In genomic region chr7:97829091-97829490, GRCm38 (mm10) we compare ENCODE assay signal across 25 mouse cellular contexts. TPM values are rescaled to one million over a fixed set of nuclear protein-coding genes. Genes with fewer than 3 reads are reported as not detected.
DNase-seq lines count a peak whose midpoint lies in the region; ATAC-seq and TF ChIP-seq lines count a peak whose summit lies in the region.
"Had no signal": no experiment of that assay in that cellular context is flagged by ENCODE, and none has a peak within 500 bp of the region (broad histone marks: within the 10 kb centered on the region; RNA-seq: fewer than 3 reads in every experiment).

No protein-coding gene starts in this region.

- H3K27ac ChIP-seq in intestine, embryonic 16.5 days (ENCODE audit: low read length), result no peak overlapping the region; the same call in 1 of the 2 replicates
- H3K27ac ChIP-seq in intestine, embryonic 15.5 days, result no peak overlapping the region
- peak overlapping the region; percentile 35 for H3K27ac ChIP-seq in kidney, adult 2 months (ENCODE audit: insufficient read depth, low read depth, low read length)
- no peak overlapping the region for H3K27ac ChIP-seq in kidney, embryonic 16.5 days (ENCODE audit: low read length)
- H3K27ac ChIP-seq in kidney, embryonic 14.5 days (ENCODE audit: low read depth, low read length), result no peak overlapping the region
- H3K27ac ChIP-seq: embryonic facial prominence, embryonic 10.5 days; embryonic facial prominence, embryonic 12.5 days; forebrain, embryonic 13.5 days had no signal

- 0 out of 2 replicates have a peak, but pooled peaks have one; percentile 9 for ATAC-seq in intestine, embryonic 16.5 days
- no peak for ATAC-seq in intestine, embryonic 15.5 days
- no peak for ATAC-seq in kidney, embryonic 16.5 days (ENCODE audit: low FRiP score, low TSS enrichment)
- no peak for ATAC-seq in kidney, embryonic 14.5 days (ENCODE audit: low FRiP score, low TSS enrichment)
- ATAC-seq: activated CD4-positive, CD25-positive, alpha-beta regulatory T cell, adult 4 months; CD4-positive, CD25-positive, alpha-beta regulatory T cell, adult 4 months; forebrain, embryonic 13.5 days; Patski had no signal

- H3K4me3 ChIP-seq in intestine, embryonic 16.5 days (ENCODE audit: low read length), result no peak overlapping the region
- H3K4me3 ChIP-seq in intestine, embryonic 15.5 days (replicated peaks), result no peak overlapping the region
- no peak overlapping the region for H3K4me3 ChIP-seq in kidney, adult 2 months (ENCODE audit: insufficient read depth, low read depth, low read length)
- H3K4me3 ChIP-seq in kidney, embryonic 16.5 days (ENCODE audit: low read length), result no peak overlapping the region
- no peak overlapping the region for H3K4me3 ChIP-seq in kidney, embryonic 14.5 days (ENCODE audit: low read length)
- H3K4me3 ChIP-seq: embryonic facial prominence, embryonic 10.5 days; embryonic facial prominence, embryonic 12.5 days; forebrain, embryonic 13.5 days had no signal

- TF ChIP-seq POLR2A in kidney, adult 2 months (IDR thresholded peaks at IDR 0.05; ENCODE audit: low read depth, low read length), result no peak

- no peak for TF ChIP-seq CTCF in kidney, adult 2 months (conservative IDR thresholded peaks at IDR 0.05; ENCODE audit: insufficient read depth, insufficient read length, low read depth, low read length)

- peak; percentile 62 for DNase-seq in kidney, adult 2 months
- DNase-seq in kidney, adult 9 months, result peak; percentile 57
- DNase-seq in kidney, postnatal 10 days, result no peak
- peak; percentile 25 to 50 for DNase-seq in kidney, postnatal 36 days
- DNase-seq: adrenal gland, adult 8-10 months; adrenal gland, postnatal 14 days; adrenal gland, postnatal 36 days; B cell, adult 2 months; cerebellum, adult 11-12 months; cerebellum, adult 2 months; cerebellum, adult 9-10 months; cerebellum, postnatal 10 days; cerebellum, postnatal 25 days had no signal

- 69% methylated on average over 2 of the region's 2 CpGs for WGBS in intestine, embryonic 16.5 days
- 63% methylated on average over 2 of the region's 2 CpGs for WGBS in intestine, embryonic 15.5 days
- WGBS in kidney, adult 2 months, result 69% methylated on average over 2 of the region's 2 CpGs
- 78% methylated on average over 2 of the region's 2 CpGs for WGBS in kidney, embryonic 16.5 days
- WGBS in kidney, embryonic 14.5 days, result 76% methylated on average over 2 of the region's 2 CpGs

- H3K27me3 ChIP-seq in intestine, embryonic 16.5 days (replicated peaks; ENCODE audit: control insufficient read depth, insufficient read depth, low read length), result no peaks in the 10 kb centered on the region
- no peaks in the 10 kb centered on the region for H3K27me3 ChIP-seq in intestine, embryonic 15.5 days (replicated peaks)
- H3K27me3 ChIP-seq in kidney, adult 2 months (replicated peaks; ENCODE audit: control insufficient read depth, insufficient read depth, low read length), result no peaks in the 10 kb centered on the region
- H3K27me3 ChIP-seq in kidney, embryonic 16.5 days (ENCODE audit: insufficient read depth, low read length), result no peaks in the 10 kb centered on the region
- no peaks in the 10 kb centered on the region for H3K27me3 ChIP-seq in kidney, embryonic 14.5 days (ENCODE audit: control insufficient read depth, insufficient read depth, low read length)
- H3K27me3 ChIP-seq: CH12.LX; embryonic facial prominence, embryonic 12.5 days; forebrain, embryonic 13.5 days; Patski had no signal

- no peaks in the 10 kb centered on the region for H3K36me3 ChIP-seq in intestine, embryonic 16.5 days (ENCODE audit: control insufficient read depth, insufficient read depth, low read length)
- H3K36me3 ChIP-seq in intestine, embryonic 15.5 days, result no peaks in the 10 kb centered on the region
- H3K36me3 ChIP-seq in kidney, adult 2 months (ENCODE audit: control insufficient read depth, insufficient read depth, low read length), result no peaks in the 10 kb centered on the region
- H3K36me3 ChIP-seq in kidney, embryonic 16.5 days (ENCODE audit: insufficient read depth, low read length), result no peaks in the 10 kb centered on the region
- H3K36me3 ChIP-seq in kidney, embryonic 14.5 days (ENCODE audit: control insufficient read depth, insufficient read depth, low read length), result no peaks in the 10 kb centered on the region
- H3K36me3 ChIP-seq: embryonic facial prominence, embryonic 10.5 days; embryonic facial prominence, embryonic 12.5 days; G1E had no signal

- no peak overlapping the region for H3K4me2 ChIP-seq in intestine, embryonic 16.5 days (ENCODE audit: low read depth, low read length)
- no peak overlapping the region for H3K4me2 ChIP-seq in intestine, embryonic 15.5 days (replicated peaks)
- no peak overlapping the region for H3K4me2 ChIP-seq in kidney, embryonic 16.5 days (replicated peaks; ENCODE audit: low read depth, low read length)
- H3K4me2 ChIP-seq in kidney, embryonic 14.5 days (replicated peaks; ENCODE audit: low read depth, low read length), result no peak overlapping the region
- H3K4me2 ChIP-seq: embryonic facial prominence, embryonic 12.5 days; forebrain, embryonic 13.5 days had no signal

- 0 out of 2 replicates have a peak, but pooled peaks cover 3% of the 10 kb centered on the region for H3K4me1 ChIP-seq in intestine, embryonic 16.5 days (ENCODE audit: control insufficient read depth, insufficient read depth, low read length)
- no peaks in the 10 kb centered on the region for H3K4me1 ChIP-seq in intestine, embryonic 15.5 days (replicated peaks)
- H3K4me1 ChIP-seq in kidney, adult 2 months (ENCODE audit: control insufficient read depth, insufficient read depth, low read length), result peaks cover 11% of the 10 kb centered on the region; the same call in 1 of the 2 replicates
- H3K4me1 ChIP-seq in kidney, embryonic 16.5 days (ENCODE audit: insufficient read depth, low read length), result 0 out of 2 replicates have a peak, but pooled peaks cover 4% of the 10 kb centered on the region
- H3K4me1 ChIP-seq in kidney, embryonic 14.5 days (ENCODE audit: control insufficient read depth, insufficient read depth, low read length), result no peaks in the 10 kb centered on the region
- H3K4me1 ChIP-seq: embryonic facial prominence, embryonic 10.5 days; embryonic facial prominence, embryonic 12.5 days; forebrain, embryonic 13.5 days had no signal

- H3K9me3 ChIP-seq in intestine, embryonic 16.5 days (ENCODE audit: control insufficient read depth, low read length), result no peaks in the 10 kb centered on the region
- H3K9me3 ChIP-seq in intestine, embryonic 15.5 days, result no peaks in the 10 kb centered on the region
- H3K9me3 ChIP-seq in kidney, embryonic 16.5 days (ENCODE audit: low read length), result no peaks in the 10 kb centered on the region
- no peaks in the 10 kb centered on the region for H3K9me3 ChIP-seq in kidney, embryonic 14.5 days (ENCODE audit: control insufficient read depth, low read length)
- H3K9me3 ChIP-seq: embryonic facial prominence, embryonic 10.5 days; embryonic facial prominence, embryonic 12.5 days; forebrain, embryonic 13.5 days; G1E had no signal

- H3K9ac ChIP-seq in intestine, embryonic 16.5 days (ENCODE audit: low read depth, low read length), result no peak overlapping the region
- no peak overlapping the region for H3K9ac ChIP-seq in intestine, embryonic 15.5 days
- H3K9ac ChIP-seq in kidney, embryonic 16.5 days (replicated peaks; ENCODE audit: low read length), result no peak overlapping the region
- no peak overlapping the region for H3K9ac ChIP-seq in kidney, embryonic 14.5 days (ENCODE audit: low read depth, low read length)
- H3K9ac ChIP-seq: embryonic facial prominence, embryonic 12.5 days; forebrain, embryonic 13.5 days had no signal

RNA-seq across cellular contexts. Expression of gene Pak1, which starts 40.8 kb away (rescaled TPM):
- 35.8 and 36.3 TPM in 2 replicates for polyA plus RNA-seq in intestine, embryonic 16.5 days (2015; fragmentation: Nextera tagmentation; extraction: Ambion mirVana)
- 32.7 and 33.0 TPM in 2 replicates for polyA plus RNA-seq in intestine, embryonic 15.5 days (2015; fragmentation: Nextera tagmentation; extraction: Ambion mirVana)
- polyA plus RNA-seq in kidney, adult 2 months (2012; rRNA removed), result 25.1 and 30.3 TPM in 2 replicates
- 17.9 and 18.1 TPM in 2 replicates for polyA plus RNA-seq in kidney, embryonic 16.5 days (2015; fragmentation: Nextera tagmentation; extraction: Ambion mirVana)
- polyA plus RNA-seq in kidney, embryonic 14.5 days (2014; fragmentation: Nextera tagmentation; extraction: Ambion mirVana), result 13.0 and 22.1 TPM in 2 replicates
